Mouse (Mus musculus) C2C12 (cell line): Measurements from ENCODE around the gene Odaph.

Experiments
- CEBPB ChIP-seq: IDR thresholded peaks from one replicate; pipeline ENCODE4 v1.6.1; 2011; ENCODE audit warnings: low read depth, mild to moderate bottlenecking, control low read depth, moderate library complexity
- CTCF ChIP-seq: IDR thresholded peaks from one replicate; pipeline ENCODE4 v1.5.1; 2011; ENCODE audit not compliant: control insufficient read depth, insufficient read depth, insufficient read length
- MAX ChIP-seq: IDR thresholded peaks from one replicate; pipeline ENCODE4 v1.6.1; 2011; ENCODE audit warnings: mild to moderate bottlenecking, control low read depth
- MYOD1 ChIP-seq: IDR thresholded peaks from one replicate; pipeline ENCODE4 v1.6.1; 2011; ENCODE audit warnings: low read depth; ENCODE audit not compliant: control insufficient read depth, insufficient read length
- MYOG ChIP-seq: IDR thresholded peaks from one replicate; pipeline ENCODE4 v1.6.1; 2011; ENCODE audit not compliant: control insufficient read depth, insufficient read length; ENCODE audit errors: extremely low read depth
- USF1 ChIP-seq: IDR thresholded peaks from one replicate; pipeline ENCODE4 v1.6.1; 2011; ENCODE audit warnings: low read depth, mild to moderate bottlenecking, control low read depth, moderate library complexity

DNA sequence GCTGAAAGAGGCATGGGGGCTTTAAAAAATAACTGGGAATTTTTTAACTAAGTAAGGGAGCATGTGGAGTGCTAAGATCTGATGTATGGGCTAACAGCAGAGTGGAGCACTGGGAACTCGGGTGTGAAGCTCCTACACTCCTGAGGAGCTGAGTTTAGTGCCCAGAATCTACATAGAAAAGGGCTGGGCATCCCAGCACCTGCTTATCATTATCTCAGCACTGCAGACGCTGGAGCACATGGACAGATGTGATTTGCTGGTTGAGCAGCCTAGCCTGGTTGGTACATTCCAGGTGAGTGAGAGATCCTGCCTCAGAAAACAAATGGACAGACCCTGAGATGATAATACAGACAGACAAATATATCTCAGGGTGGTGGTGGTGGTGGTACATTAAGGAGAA, 22.6 kb downstream of the Odaph start:
- TF ChIP-seq CTCF (no peak), USF1 (no peak), MAX (no peak), MYOD1 (no peak), CEBPB (no peak), MYOG (no peak)
